Mouse (Mus musculus) embryonic facial prominence, embryonic 11.5 days (tissue): ENCODE measurements around the gene Tgif2. TPM values are rescaled to one million over a fixed set of nuclear protein-coding genes. Genes with fewer than 3 reads are reported as not detected.

Experiments
- ATAC-seq: fragments of 200-750 bp; cut with Nextera tagmentation; replicated peaks from 2 replicates; pipeline ENCODE4 v1.8.0; 2017; ENCODE audit warnings: low read depth; ENCODE audit not compliant: insufficient number of reproducible peaks, low FRiP score, low TSS enrichment
- DNase-seq: peaks from one replicate; pipeline ENCODE4 v3.0.0-alpha.2; 2015; ENCODE audit warnings: low spot score
- H3K27ac ChIP-seq: fragments of 300-500 bp; sonication (generic); replicated peaks from 2 replicates; pipeline ENCODE4 v1.5.1; 2014; ENCODE audit warnings: mild to moderate bottlenecking, low read depth, low read length, control low read depth
- H3K27me3 ChIP-seq: fragments of 300-500 bp; sonication (generic); 2 replicates; pipeline ENCODE4 v1.6.1; 2014; ENCODE audit warnings: mild to moderate bottlenecking, low read length, moderate library complexity, mixed read lengths; ENCODE audit not compliant: control insufficient read depth, insufficient read depth
- H3K36me3 ChIP-seq: fragments of 300-500 bp; sonication (generic); replicated peaks from 2 replicates; pipeline ENCODE4 v1.6.1; 2014; ENCODE audit warnings: low read depth, mild to moderate bottlenecking, low read length, moderate library complexity, mixed read lengths; ENCODE audit not compliant: control insufficient read depth, insufficient read depth
- H3K4me1 ChIP-seq: fragments of 300-500 bp; sonication (generic); 2 replicates; pipeline ENCODE4 v1.6.1; 2014; ENCODE audit warnings: low read length, mixed read lengths; ENCODE audit not compliant: control insufficient read depth, insufficient read depth
- H3K4me2 ChIP-seq: fragments of 300-500 bp; sonication (generic); 2 replicates; pipeline ENCODE4 v1.6.1; 2014; ENCODE audit warnings: low read depth, mild to moderate bottlenecking, control low read depth, low read length, moderate library complexity
- H3K4me3 ChIP-seq: fragments of 300-500 bp; sonication (generic); 2 replicates; pipeline ENCODE4 v1.5.1; 2014; ENCODE audit warnings: low read depth, low read length, control low read depth
- H3K9ac ChIP-seq: fragments of 300-500 bp; sonication (generic); replicated peaks from 2 replicates; pipeline ENCODE4 v1.6.1; 2014; ENCODE audit warnings: mild to moderate bottlenecking, control low read depth, low read length
- H3K9me3 ChIP-seq: fragments of 300-500 bp; sonication (generic); replicated peaks from 2 replicates; pipeline ENCODE4 v1.6.1; 2016; ENCODE audit warnings: mild to moderate bottlenecking, low read length, inconsistent platforms, mixed read lengths; ENCODE audit not compliant: control insufficient read depth
- WGBS: fragments of 180-500 bp; shearing (Covaris S2); extraction: QIAGEN DNeasy Blood & Tissue Kit; methylation state at CpG from one replicate; pipeline ENCODE4 v1.1.7; 2014; 5-methylcytosine and 5-hydroxymethylcytosine counted together
- polyA plus RNA-seq: library from polyadenylated mRNA; unstranded; fragments of >200 nt; fragmentation: Nextera tagmentation; extraction: Ambion mirVana; gene quantifications from 2 replicates; pipeline ENCODE4 v1.2.1, GENCODE M21; 2014

The Tgif2 gene
- polyA plus RNA-seq, 1 experiment from 2014 or later, result 91.0 TPM

- ATAC-seq, result no peak
- DNase-seq, result no peak
- no peaks in the 10 kb centered on the region for H3K4me1 ChIP-seq
- H3K36me3 ChIP-seq, result peaks cover 5% of the 10 kb centered on the region
- H3K4me3 ChIP-seq, result no peak overlapping the region
- H3K27ac ChIP-seq, result no peak overlapping the region
- no peak overlapping the region for H3K9ac ChIP-seq
- no peak overlapping the region for H3K4me2 ChIP-seq
- 79% methylated on average over 6 of the region's 6 CpGs for WGBS
- H3K27me3 ChIP-seq, result no peaks in the 10 kb centered on the region
- H3K9me3 ChIP-seq, result no peaks in the 10 kb centered on the region
Observed at GRCm38 (mm10) chr2:156870519-156870918, 30.7 kb downstream of the Tgif2 start.

GRCm38 (mm10) chr2:156873629-156874028, 33.8 kb downstream of the Tgif2 start:
- ATAC-seq (no peak), DNase-seq (peak; percentile 82)
- H3K36me3 ChIP-seq, result peaks cover 5% of the 10 kb centered on the region
- H3K27ac ChIP-seq, result no peak overlapping the region
- no peaks in the 10 kb centered on the region for H3K9me3 ChIP-seq
- 28% methylated on average over 5 of the region's 5 CpGs for WGBS
- no peaks in the 10 kb centered on the region for H3K27me3 ChIP-seq
- H3K4me1 ChIP-seq, result no peaks in the 10 kb centered on the region
- no peak overlapping the region for H3K4me3 ChIP-seq
- H3K4me2 ChIP-seq, result no peak overlapping the region
- H3K9ac ChIP-seq, result no peak overlapping the region

GRCm38 (mm10) chr2:156874047-156874759, 34.4 kb downstream of the Tgif2 start:
- ATAC-seq (no peak), DNase-seq (no peak)
- no peaks in the 10 kb centered on the region for H3K4me1 ChIP-seq
- no peak overlapping the region for H3K27ac ChIP-seq
- no peaks in the 10 kb centered on the region for H3K9me3 ChIP-seq
- WGBS, result 87% methylated on average over 8 of the region's 8 CpGs
- H3K9ac ChIP-seq, result no peak overlapping the region
- H3K4me2 ChIP-seq, result no peak overlapping the region
- no peak overlapping the region for H3K4me3 ChIP-seq
- peaks cover 5% of the 10 kb centered on the region; the same call in 1 of the 2 replicates for H3K36me3 ChIP-seq
- no peaks in the 10 kb centered on the region for H3K27me3 ChIP-seq

- Histone ChIP-seq H3K27me3 (no peaks in the 10 kb centered on the region), H3K9me3 (no peaks in the 10 kb centered on the region), H3K4me3 (no peak overlapping the region), H3K27ac (no peak overlapping the region), H3K36me3 (peaks cover 5% of the 10 kb centered on the region; the same call in 1 of the 2 replicates), H3K4me2 (no peak overlapping the region), H3K4me1 (no peaks in the 10 kb centered on the region), H3K9ac (no peak overlapping the region)
- no peak for DNase-seq
- ATAC-seq, result no peak
- WGBS, result 91% methylated on average over 4 of the region's 4 CpGs
Observed at GRCm38 (mm10) chr2:156874760-156875510, 35.1 kb downstream of the Tgif2 start.

DNA sequence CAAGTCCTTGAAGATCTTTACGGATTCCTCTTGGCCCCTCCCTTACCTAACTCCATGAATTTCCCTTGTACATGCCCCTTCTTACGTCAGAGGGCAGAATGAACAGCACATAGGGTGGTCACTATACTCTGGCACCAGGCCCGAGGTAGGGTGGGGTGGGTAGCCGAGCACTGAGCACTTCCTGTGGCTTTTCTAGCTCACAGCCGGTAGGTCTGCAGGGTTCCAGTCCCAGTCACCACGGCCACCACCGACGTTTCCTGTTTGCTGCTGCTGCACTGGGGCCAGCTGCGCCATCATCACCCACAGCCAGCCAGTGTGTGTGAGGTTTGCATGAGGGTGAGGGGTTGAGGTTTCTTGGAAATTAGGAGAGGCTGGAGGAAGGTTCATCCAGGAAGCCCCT, 37.9 kb downstream of the Tgif2 start:
- Histone ChIP-seq H3K27me3 (no peaks in the 10 kb centered on the region), H3K27ac (no peak overlapping the region), H3K4me3 (no peak overlapping the region), H3K9ac (no peak overlapping the region), H3K4me1 (no peaks in the 10 kb centered on the region), H3K4me2 (no peak overlapping the region), H3K9me3 (no peaks in the 10 kb centered on the region), H3K36me3 (peaks cover 5% of the 10 kb centered on the region; the same call in 1 of the 2 replicates)
- no peak for ATAC-seq
- no peak for DNase-seq
- WGBS, result 56% methylated on average over 9 of the region's 9 CpGs

- H3K9ac ChIP-seq, result no peak overlapping the region
- 86% methylated on average over 3 of the region's 3 CpGs for WGBS
- no peak for ATAC-seq
- no peaks in the 10 kb centered on the region for H3K36me3 ChIP-seq
- H3K4me3 ChIP-seq, result no peak overlapping the region
- H3K27me3 ChIP-seq, result no peaks in the 10 kb centered on the region
- H3K27ac ChIP-seq, result no peak overlapping the region
- DNase-seq, result no peak
- no peak overlapping the region for H3K4me2 ChIP-seq
- H3K9me3 ChIP-seq, result no peaks in the 10 kb centered on the region
- H3K4me1 ChIP-seq, result no peaks in the 10 kb centered on the region
Observed at GRCm38 (mm10) chr2:156879541-156879940, 39.7 kb downstream of the Tgif2 start.

- Histone ChIP-seq H3K4me2 (no peak overlapping the region), H3K36me3 (no peaks in the 10 kb centered on the region), H3K9me3 (no peaks in the 10 kb centered on the region), H3K4me3 (no peak overlapping the region), H3K4me1 (no peaks in the 10 kb centered on the region), H3K9ac (no peak overlapping the region), H3K27me3 (no peaks in the 10 kb centered on the region), H3K27ac (no peak overlapping the region)
- ATAC-seq (no peak), DNase-seq (no peak)
- 35% methylated on average over 10 of the region's 10 CpGs for WGBS
Observed at GRCm38 (mm10) chr2:156882431-156883001, 42.7 kb downstream of the Tgif2 start.
